Mouse (Mus musculus): Measurements from ENCODE around the gene Dpm1. TPM values are rescaled to one million over a fixed set of nuclear protein-coding genes. Genes with fewer than 3 reads are reported as not detected.
A peak's percentile ranks its signal among the peaks of the same experiment; 100 is the strongest.

The Dpm1 gene
- polyA plus RNA-seq, 1 experiment = 22.4 TPM

- peaks cover 10% of the 10 kb centered on the region for H3K4me1 ChIP-seq (ENCODE audit: control insufficient read depth, insufficient read depth, low read length)
- peak overlapping the region; percentile 87 for H3K4me3 ChIP-seq (ENCODE audit: insufficient read depth, low read length)
- no peak overlapping the region for H3K27ac ChIP-seq (ENCODE audit: insufficient read depth, low read length)
- no peak for TF ChIP-seq POLR2A (IDR thresholded peaks at IDR 0.05; ENCODE audit: extremely low read depth, insufficient read depth, low read length)
- TF ChIP-seq CTCF (IDR thresholded peaks at IDR 0.05; ENCODE audit: extremely low read depth, insufficient read depth, low read length) = no peak
Measured at GRCm38 (mm10) chr2:168204476-168204999, 25.9 kb downstream of the Dpm1 start.

- TF ChIP-seq POLR2A (IDR thresholded peaks at IDR 0.05; ENCODE audit: extremely low read depth, insufficient read depth, low read length) = no peak
- TF ChIP-seq CTCF (IDR thresholded peaks at IDR 0.05; ENCODE audit: extremely low read depth, insufficient read depth, low read length) = no peak
- Histone ChIP-seq H3K4me3 (ENCODE audit: insufficient read depth, low read length) (no peak overlapping the region), H3K27ac (ENCODE audit: insufficient read depth, low read length) (no peak overlapping the region), H3K4me1 (ENCODE audit: control insufficient read depth, insufficient read depth, low read length) (peaks cover 14% of the 10 kb centered on the region)
Measured at GRCm38 (mm10) chr2:168200014-168200691, 30.2 kb downstream of the Dpm1 start.

- no peak for TF ChIP-seq POLR2A (IDR thresholded peaks at IDR 0.05; ENCODE audit: extremely low read depth, insufficient read depth, low read length)
- no peak for TF ChIP-seq CTCF (IDR thresholded peaks at IDR 0.05; ENCODE audit: extremely low read depth, insufficient read depth, low read length)
- H3K4me3 ChIP-seq (ENCODE audit: insufficient read depth, low read length) = no peak overlapping the region
- no peak overlapping the region for H3K27ac ChIP-seq (ENCODE audit: insufficient read depth, low read length)
- peaks cover 12% of the 10 kb centered on the region for H3K4me1 ChIP-seq (ENCODE audit: control insufficient read depth, insufficient read depth, low read length)
Measured at GRCm38 (mm10) chr2:168199476-168199875, 30.9 kb downstream of the Dpm1 start.

- H3K4me1 ChIP-seq (ENCODE audit: control insufficient read depth, insufficient read depth, low read length) = peaks cover 13% of the 10 kb centered on the region
- no peak overlapping the region for H3K27ac ChIP-seq (ENCODE audit: insufficient read depth, low read length)
- no peak overlapping the region for H3K4me3 ChIP-seq (ENCODE audit: insufficient read depth, low read length)
- no peak for TF ChIP-seq POLR2A (IDR thresholded peaks at IDR 0.05; ENCODE audit: extremely low read depth, insufficient read depth, low read length)
- TF ChIP-seq CTCF (IDR thresholded peaks at IDR 0.05; ENCODE audit: extremely low read depth, insufficient read depth, low read length) = no peak
Measured at GRCm38 (mm10) chr2:168198421-168198820, 32.0 kb downstream of the Dpm1 start.

- no peak overlapping the region for H3K27ac ChIP-seq (ENCODE audit: insufficient read depth, low read length)
- peaks cover 14% of the 10 kb centered on the region for H3K4me1 ChIP-seq (ENCODE audit: control insufficient read depth, insufficient read depth, low read length)
- TF ChIP-seq CTCF (IDR thresholded peaks at IDR 0.05; ENCODE audit: extremely low read depth, insufficient read depth, low read length) = no peak
- TF ChIP-seq POLR2A (IDR thresholded peaks at IDR 0.05; ENCODE audit: extremely low read depth, insufficient read depth, low read length) = no peak
- no peak overlapping the region for H3K4me3 ChIP-seq (ENCODE audit: insufficient read depth, low read length)
Measured at GRCm38 (mm10) chr2:168195721-168196120, 34.7 kb downstream of the Dpm1 start.

- Histone ChIP-seq H3K4me3 (ENCODE audit: insufficient read depth, low read length) (no peak overlapping the region), H3K27ac (ENCODE audit: insufficient read depth, low read length) (no peak overlapping the region), H3K4me1 (ENCODE audit: control insufficient read depth, insufficient read depth, low read length) (peaks cover 15% of the 10 kb centered on the region)
- TF ChIP-seq CTCF (IDR thresholded peaks at IDR 0.05; ENCODE audit: extremely low read depth, insufficient read depth, low read length) (no peak), POLR2A (IDR thresholded peaks at IDR 0.05; ENCODE audit: extremely low read depth, insufficient read depth, low read length) (no peak)
Measured at GRCm38 (mm10) chr2:168193685-168194084, 36.7 kb downstream of the Dpm1 start.

- H3K4me1 ChIP-seq (ENCODE audit: control insufficient read depth, insufficient read depth, low read length) = peaks cover 14% of the 10 kb centered on the region
- TF ChIP-seq CTCF (IDR thresholded peaks at IDR 0.05; ENCODE audit: extremely low read depth, insufficient read depth, low read length) (no peak), POLR2A (IDR thresholded peaks at IDR 0.05; ENCODE audit: extremely low read depth, insufficient read depth, low read length) (no peak)
Measured at GRCm38 (mm10) chr2:168191856-168192255, 38.5 kb downstream of the Dpm1 start.

GRCm38 (mm10) chr2:168175946-168176345 lies 54.4 kb downstream of the Dpm1 start:
- no peak for TF ChIP-seq CTCF (IDR thresholded peaks at IDR 0.05; ENCODE audit: extremely low read depth, insufficient read depth, low read length)
- no peak for TF ChIP-seq POLR2A (IDR thresholded peaks at IDR 0.05; ENCODE audit: extremely low read depth, insufficient read depth, low read length)
- Histone ChIP-seq H3K4me3 (ENCODE audit: insufficient read depth, low read length) (no peak overlapping the region), H3K4me1 (ENCODE audit: control insufficient read depth, insufficient read depth, low read length) (no peaks in the 10 kb centered on the region), H3K27ac (ENCODE audit: insufficient read depth, low read length) (no peak overlapping the region)

More at GRCm38 (mm10) chr2:168191856-168192255, 38.5 kb downstream of the Dpm1 start:
- Histone ChIP-seq H3K4me3 (ENCODE audit: insufficient read depth, low read length) (no peak overlapping the region), H3K27ac (ENCODE audit: insufficient read depth, low read length) (no peak overlapping the region)

- no peak overlapping the region for H3K27ac ChIP-seq (ENCODE audit: insufficient read depth, low read length)
- TF ChIP-seq CTCF (IDR thresholded peaks at IDR 0.05; ENCODE audit: extremely low read depth, insufficient read depth, low read length) (no peak), POLR2A (IDR thresholded peaks at IDR 0.05; ENCODE audit: extremely low read depth, insufficient read depth, low read length) (no peak)
- H3K4me1 ChIP-seq (ENCODE audit: control insufficient read depth, insufficient read depth, low read length) = no peaks in the 10 kb centered on the region
- H3K4me3 ChIP-seq (ENCODE audit: insufficient read depth, low read length) = no peak overlapping the region
Measured at GRCm38 (mm10) chr2:168170167-168170685, 60.2 kb downstream of the Dpm1 start.

- TF ChIP-seq POLR2A (IDR thresholded peaks at IDR 0.05; ENCODE audit: extremely low read depth, insufficient read depth, low read length) (no peak), CTCF (IDR thresholded peaks at IDR 0.05; ENCODE audit: extremely low read depth, insufficient read depth, low read length) (no peak)
- no peak overlapping the region for H3K27ac ChIP-seq (ENCODE audit: insufficient read depth, low read length)
- no peaks in the 10 kb centered on the region for H3K4me1 ChIP-seq (ENCODE audit: control insufficient read depth, insufficient read depth, low read length)
- H3K4me3 ChIP-seq (ENCODE audit: insufficient read depth, low read length) = no peak overlapping the region
Measured at GRCm38 (mm10) chr2:168169800-168170113, 60.6 kb downstream of the Dpm1 start.

Data from cortical plate, adult 2 months (tissue).